Mouse (Mus musculus) liver, embryonic 14.5 days (tissue): ENCODE data around the gene Auts2.

Source experiments
- CTCF ChIP-seq: IDR thresholded peaks from 2 replicates; pipeline ENCODE4 v1.5.1; 2016; ENCODE audit warnings: antibody characterized with exemption, low read depth, control low read depth
- EP300 ChIP-seq: IDR thresholded peaks from 2 replicates; pipeline ENCODE4 v1.6.1; 2016; ENCODE audit warnings: antibody characterized with exemption, low read depth

- TF ChIP-seq CTCF (peak; percentile 17; the same call in 1 of the 2 replicates), EP300 (no peak)
These were observed 213.8 kb downstream of the Auts2 start for GRCm38 (mm10) chr5:132329171-132329936.
